Mouse (Mus musculus): ENCODE results near the gene Ak4. TPM values are rescaled to one million over a fixed set of nuclear protein-coding genes. Genes with fewer than 3 reads are reported as not detected.

The Ak4 gene
- polyA plus RNA-seq, 1 experiment from 2014 or later: 8.8 TPM

DNA sequence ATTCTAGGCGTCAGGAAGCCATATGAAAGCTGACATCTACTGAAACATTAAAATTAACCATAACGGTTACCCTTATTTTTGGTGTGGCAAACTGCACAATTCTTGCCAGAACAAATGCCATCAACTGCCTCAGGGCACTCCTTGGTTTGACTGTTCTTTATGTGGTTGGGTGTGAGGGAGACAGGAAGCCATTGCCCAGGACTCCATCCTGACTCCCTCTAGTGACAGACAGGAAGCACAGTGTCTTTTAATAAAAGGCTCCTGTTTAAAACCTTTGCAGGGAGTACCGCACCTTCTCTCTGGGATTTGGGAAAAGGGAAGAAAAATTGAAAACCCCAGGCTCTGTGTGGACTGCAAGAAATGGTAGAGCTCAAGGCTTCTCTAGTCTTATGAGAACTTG, 47.2 kb downstream of the Ak4 start:
- Histone ChIP-seq H3K9ac (replicated peaks; ENCODE audit: low read depth, low read length) (no peak overlapping the region), H3K9me3 (ENCODE audit: control insufficient read depth, low read length) (no peaks in the 10 kb centered on the region), H3K4me1 (replicated peaks; ENCODE audit: control insufficient read depth, insufficient read depth, low read length) (no peaks in the 10 kb centered on the region), H3K27ac (ENCODE audit: low read length) (no peak overlapping the region), H3K27me3 (replicated peaks; ENCODE audit: control insufficient read depth, insufficient read depth, low read length) (no peaks in the 10 kb centered on the region), H3K4me2 (ENCODE audit: low read length) (no peak overlapping the region), H3K36me3 (ENCODE audit: control insufficient read depth, insufficient read depth) (no peaks in the 10 kb centered on the region), H3K4me3 (replicated peaks; ENCODE audit: low read length) (no peak overlapping the region)
- 86% methylated on average over 3 of the region's 3 CpGs for WGBS
- no peak for ATAC-seq

DNA sequence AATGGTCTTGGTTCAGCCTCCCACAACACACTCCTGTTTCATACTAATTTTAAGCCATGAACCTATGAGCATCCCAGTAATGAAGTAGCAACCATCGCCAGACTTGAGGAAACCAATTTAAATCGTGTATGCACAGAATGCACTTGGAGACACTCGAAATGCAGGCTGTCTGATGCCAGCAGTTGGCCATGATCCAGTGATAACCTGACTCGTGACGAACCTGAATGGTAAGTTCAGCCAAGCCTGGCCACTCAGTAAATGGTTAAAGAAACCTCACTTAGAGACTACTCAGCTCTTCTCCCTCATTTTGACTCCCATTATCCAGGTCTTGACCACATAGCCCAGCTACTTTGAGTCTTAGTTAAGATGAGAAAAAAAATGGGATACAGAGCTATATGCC, 50.2 kb downstream of the Ak4 start:
- no peaks in the 10 kb centered on the region for H3K27me3 ChIP-seq (replicated peaks; ENCODE audit: control insufficient read depth, insufficient read depth, low read length)
- no peak for ATAC-seq

DNA sequence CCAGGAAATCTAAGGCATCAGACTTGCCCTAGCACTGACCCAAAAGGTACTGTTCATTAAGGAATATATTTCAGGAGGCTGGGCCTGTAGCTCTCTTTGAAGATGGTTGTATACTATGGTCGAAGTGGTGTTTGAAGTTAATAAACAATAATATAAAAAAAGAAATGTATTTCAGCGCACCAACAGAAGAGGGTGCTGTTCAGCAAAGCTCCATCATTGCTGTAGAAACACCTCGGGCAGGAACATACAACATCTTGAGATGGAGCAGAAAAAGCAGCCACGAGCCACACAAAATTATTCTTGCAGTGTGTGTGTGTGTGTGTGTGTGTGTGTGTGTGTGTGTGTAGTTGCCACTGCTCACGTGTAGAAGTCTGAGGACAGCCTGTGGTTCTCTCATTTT, 51.5 kb downstream of the Ak4 start:
- no peak overlapping the region for H3K4me2 ChIP-seq (ENCODE audit: low read length)
- no peak overlapping the region for H3K9ac ChIP-seq (replicated peaks; ENCODE audit: low read depth, low read length)
- no peak overlapping the region for H3K4me3 ChIP-seq (replicated peaks; ENCODE audit: low read length)
- no peaks in the 10 kb centered on the region for H3K36me3 ChIP-seq (ENCODE audit: control insufficient read depth, insufficient read depth)
- 59% methylated on average over 5 of the region's 5 CpGs for WGBS
- H3K9me3 ChIP-seq (ENCODE audit: control insufficient read depth, low read length): no peaks in the 10 kb centered on the region
- no peaks in the 10 kb centered on the region for H3K27me3 ChIP-seq (replicated peaks; ENCODE audit: control insufficient read depth, insufficient read depth, low read length)
- no peak overlapping the region for H3K27ac ChIP-seq (ENCODE audit: low read length)
- no peak for ATAC-seq
- no peaks in the 10 kb centered on the region for H3K4me1 ChIP-seq (replicated peaks; ENCODE audit: control insufficient read depth, insufficient read depth, low read length)

More for the DNA sequence above, 50.2 kb downstream of the Ak4 start:
- no peaks in the 10 kb centered on the region for H3K9me3 ChIP-seq (ENCODE audit: control insufficient read depth, low read length)
- H3K4me1 ChIP-seq (replicated peaks; ENCODE audit: control insufficient read depth, insufficient read depth, low read length): no peaks in the 10 kb centered on the region
- H3K36me3 ChIP-seq (ENCODE audit: control insufficient read depth, insufficient read depth): no peaks in the 10 kb centered on the region
- no peak overlapping the region for H3K27ac ChIP-seq (ENCODE audit: low read length)
- 50% methylated on average over 5 of the region's 5 CpGs for WGBS
- no peak overlapping the region for H3K4me3 ChIP-seq (replicated peaks; ENCODE audit: low read length)
- H3K4me2 ChIP-seq (ENCODE audit: low read length): no peak overlapping the region
- H3K9ac ChIP-seq (replicated peaks; ENCODE audit: low read depth, low read length): no peak overlapping the region

DNA sequence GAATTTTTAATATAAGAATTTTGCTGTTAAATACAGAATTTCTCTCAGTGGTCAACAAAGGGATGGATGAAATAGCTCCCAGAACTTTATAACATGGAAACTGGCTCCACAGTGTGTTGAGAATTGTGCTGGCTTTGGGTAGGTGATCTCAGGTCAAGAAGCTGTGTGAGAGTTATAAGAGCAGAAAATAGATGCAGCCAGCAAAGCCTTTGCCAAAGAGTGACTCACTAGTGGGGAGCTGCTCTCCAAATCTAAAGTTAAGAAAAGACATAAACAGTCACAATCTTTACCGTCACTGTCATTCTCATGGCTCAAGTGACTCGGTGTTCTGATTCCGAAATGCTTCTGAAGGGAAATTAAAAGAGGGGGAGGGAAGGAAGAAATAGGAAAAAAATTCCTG, 53.7 kb downstream of the Ak4 start:
- H3K27me3 ChIP-seq (replicated peaks; ENCODE audit: control insufficient read depth, insufficient read depth, low read length): no peaks in the 10 kb centered on the region
- WGBS: 94% methylated on average over 3 of the region's 3 CpGs
- no peak for ATAC-seq
- no peak overlapping the region for H3K9ac ChIP-seq (replicated peaks; ENCODE audit: low read depth, low read length)
- no peak overlapping the region for H3K4me3 ChIP-seq (replicated peaks; ENCODE audit: low read length)
- H3K9me3 ChIP-seq (ENCODE audit: control insufficient read depth, low read length): no peaks in the 10 kb centered on the region
- H3K4me1 ChIP-seq (replicated peaks; ENCODE audit: control insufficient read depth, insufficient read depth, low read length): no peaks in the 10 kb centered on the region
- H3K36me3 ChIP-seq (ENCODE audit: control insufficient read depth, insufficient read depth): no peaks in the 10 kb centered on the region
- no peak overlapping the region for H3K4me2 ChIP-seq (ENCODE audit: low read length)
- no peak overlapping the region for H3K27ac ChIP-seq (ENCODE audit: low read length)

DNA sequence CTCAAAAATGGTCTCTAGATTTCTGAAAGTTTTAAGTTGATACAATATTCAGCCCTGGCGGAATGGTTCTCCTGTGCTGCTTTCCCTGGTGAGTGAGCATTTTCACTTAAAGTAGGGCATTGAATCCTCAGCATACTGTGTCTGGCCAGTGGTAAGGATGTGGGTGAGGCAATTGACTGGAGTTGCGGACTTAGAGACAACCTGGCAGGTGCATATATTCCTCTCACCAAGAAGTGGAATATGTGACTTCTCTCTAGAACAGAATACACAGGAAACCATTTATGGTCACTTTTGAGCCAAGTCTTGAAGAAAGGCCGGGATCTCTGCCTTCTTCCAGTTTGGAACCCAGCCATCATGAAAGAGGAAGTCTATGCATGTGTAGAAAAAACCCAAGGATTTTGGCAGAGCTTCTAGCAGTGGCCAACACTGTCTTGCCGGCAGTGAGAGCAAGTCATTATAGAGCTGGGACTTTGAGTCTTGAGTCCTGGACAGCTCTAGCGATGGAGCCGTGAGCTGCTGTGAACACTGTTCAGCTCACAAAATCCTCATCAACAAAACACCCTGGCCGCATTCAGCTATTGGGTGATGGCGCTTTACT, 71.3 kb downstream of the Ak4 start:
- WGBS: 86% methylated on average over 8 of the region's 8 CpGs

DNA sequence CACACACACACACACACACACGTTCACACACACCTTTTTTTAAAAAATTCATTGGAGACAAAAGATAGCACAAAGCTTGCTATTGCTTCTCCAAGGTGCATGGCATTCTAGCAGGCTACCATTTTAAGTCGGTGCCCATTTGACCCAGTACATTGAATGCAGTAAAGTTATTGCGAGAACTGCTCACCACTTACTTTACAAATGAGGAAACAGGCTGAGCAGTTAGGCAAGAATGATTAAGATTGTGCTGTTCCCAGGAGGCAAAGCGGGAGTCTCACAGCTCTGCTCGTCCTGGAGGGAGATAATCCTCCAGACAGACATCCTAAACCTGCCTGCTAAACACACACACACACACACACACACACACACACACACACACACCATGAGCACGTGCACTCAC, 72.6 kb downstream of the Ak4 start:
- Histone ChIP-seq H3K4me1 (replicated peaks; ENCODE audit: control insufficient read depth, insufficient read depth, low read length) (peaks cover 5% of the 10 kb centered on the region), H3K36me3 (ENCODE audit: control insufficient read depth, insufficient read depth) (no peaks in the 10 kb centered on the region), H3K9ac (replicated peaks; ENCODE audit: low read depth, low read length) (no peak overlapping the region), H3K27ac (ENCODE audit: low read length) (no peak overlapping the region), H3K9me3 (ENCODE audit: control insufficient read depth, low read length) (no peaks in the 10 kb centered on the region), H3K27me3 (replicated peaks; ENCODE audit: control insufficient read depth, insufficient read depth, low read length) (peaks cover 7% of the 10 kb centered on the region; the same call in 1 of the 2 replicates), H3K4me3 (replicated peaks; ENCODE audit: low read length) (no peak overlapping the region), H3K4me2 (ENCODE audit: low read length) (no peak overlapping the region)
- 74% methylated on average over 6 of the region's 6 CpGs for WGBS
- no peak for ATAC-seq

More for the DNA sequence above, 71.3 kb downstream of the Ak4 start:
- no peak overlapping the region for H3K9ac ChIP-seq (replicated peaks; ENCODE audit: low read depth, low read length)
- H3K4me3 ChIP-seq (replicated peaks; ENCODE audit: low read length): no peak overlapping the region
- H3K27me3 ChIP-seq (replicated peaks; ENCODE audit: control insufficient read depth, insufficient read depth, low read length): peaks cover 3% of the 10 kb centered on the region; the same call in 1 of the 2 replicates
- no peak overlapping the region for H3K27ac ChIP-seq (ENCODE audit: low read length)
- H3K9me3 ChIP-seq (ENCODE audit: control insufficient read depth, low read length): no peaks in the 10 kb centered on the region
- H3K4me2 ChIP-seq (ENCODE audit: low read length): no peak overlapping the region
- ATAC-seq: no peak
- H3K4me1 ChIP-seq (replicated peaks; ENCODE audit: control insufficient read depth, insufficient read depth, low read length): no peaks in the 10 kb centered on the region
- H3K36me3 ChIP-seq (ENCODE audit: control insufficient read depth, insufficient read depth): no peaks in the 10 kb centered on the region

DNA sequence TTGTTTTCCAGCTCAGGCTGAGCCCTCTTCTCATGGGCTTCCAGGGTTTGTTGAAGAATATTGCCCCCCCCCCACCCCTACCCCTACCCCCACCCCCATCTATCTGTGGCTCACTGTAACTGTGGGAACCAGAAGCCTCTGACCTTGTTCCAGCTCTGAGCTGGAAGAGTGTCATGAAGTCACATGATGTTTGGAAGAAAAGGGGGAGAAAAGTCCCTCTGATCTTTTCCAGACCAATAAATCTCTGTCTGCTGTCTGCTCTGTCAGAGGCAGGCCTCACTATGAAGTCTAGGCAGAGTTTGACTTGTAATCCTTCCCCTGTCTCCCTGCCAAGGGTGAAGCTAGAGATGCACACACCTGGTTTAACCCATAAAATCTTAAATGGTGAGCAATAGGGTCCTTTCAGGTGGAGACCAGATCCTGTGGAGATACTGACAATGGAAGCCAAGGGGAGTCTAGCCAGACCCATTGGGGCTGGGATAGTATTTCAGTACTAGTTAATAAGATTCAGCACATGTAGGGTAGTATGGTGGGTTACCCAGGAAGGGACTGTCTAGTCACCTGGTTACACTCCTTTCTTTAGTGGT, 74.6 kb downstream of the Ak4 start:
- Histone ChIP-seq H3K4me2 (ENCODE audit: low read length) (no peak overlapping the region), H3K4me1 (replicated peaks; ENCODE audit: control insufficient read depth, insufficient read depth, low read length) (peaks cover 11% of the 10 kb centered on the region), H3K27me3 (replicated peaks; ENCODE audit: control insufficient read depth, insufficient read depth, low read length) (peaks cover 19% of the 10 kb centered on the region), H3K9me3 (ENCODE audit: control insufficient read depth, low read length) (no peaks in the 10 kb centered on the region), H3K36me3 (ENCODE audit: control insufficient read depth, insufficient read depth) (no peaks in the 10 kb centered on the region), H3K9ac (replicated peaks; ENCODE audit: low read depth, low read length) (no peak overlapping the region), H3K27ac (ENCODE audit: low read length) (no peak overlapping the region), H3K4me3 (replicated peaks; ENCODE audit: low read length) (no peak overlapping the region)
- no peak for ATAC-seq

DNA sequence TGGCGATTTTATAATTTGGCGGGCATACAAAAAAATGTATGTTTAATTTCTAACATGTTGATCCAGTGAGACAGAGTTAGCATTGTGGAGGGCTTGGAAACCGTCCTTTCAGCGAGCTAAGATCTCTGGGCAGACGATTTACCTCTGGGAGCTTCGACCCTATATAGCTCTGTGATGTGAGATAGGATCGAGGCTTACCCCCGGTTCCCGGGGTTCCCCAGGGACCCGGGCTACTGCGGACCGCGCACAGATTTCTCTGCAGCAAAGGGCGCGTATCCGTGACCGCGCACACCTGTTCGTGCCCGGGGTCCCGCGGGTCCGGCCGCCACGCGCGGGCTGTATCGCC, 77.1 kb downstream of the Ak4 start:
- WGBS: under 1% methylated on average over 28 of the region's 28 CpGs
- peak; percentile 61 for ATAC-seq
- peak overlapping the region; percentile 55 for H3K9ac ChIP-seq (replicated peaks; ENCODE audit: low read depth, low read length)
- H3K27ac ChIP-seq (ENCODE audit: low read length): no peak overlapping the region
- peak overlapping the region; percentile 69 for H3K4me3 ChIP-seq (replicated peaks; ENCODE audit: low read length)
- H3K9me3 ChIP-seq (ENCODE audit: control insufficient read depth, low read length): no peaks in the 10 kb centered on the region
- peak overlapping the region; percentile 100 for H3K4me2 ChIP-seq (ENCODE audit: low read length)
- peaks cover 11% of the 10 kb centered on the region for H3K4me1 ChIP-seq (replicated peaks; ENCODE audit: control insufficient read depth, insufficient read depth, low read length)
- H3K27me3 ChIP-seq (replicated peaks; ENCODE audit: control insufficient read depth, insufficient read depth, low read length): peaks cover 19% of the 10 kb centered on the region
- H3K36me3 ChIP-seq (ENCODE audit: control insufficient read depth, insufficient read depth): no peaks in the 10 kb centered on the region

DNA sequence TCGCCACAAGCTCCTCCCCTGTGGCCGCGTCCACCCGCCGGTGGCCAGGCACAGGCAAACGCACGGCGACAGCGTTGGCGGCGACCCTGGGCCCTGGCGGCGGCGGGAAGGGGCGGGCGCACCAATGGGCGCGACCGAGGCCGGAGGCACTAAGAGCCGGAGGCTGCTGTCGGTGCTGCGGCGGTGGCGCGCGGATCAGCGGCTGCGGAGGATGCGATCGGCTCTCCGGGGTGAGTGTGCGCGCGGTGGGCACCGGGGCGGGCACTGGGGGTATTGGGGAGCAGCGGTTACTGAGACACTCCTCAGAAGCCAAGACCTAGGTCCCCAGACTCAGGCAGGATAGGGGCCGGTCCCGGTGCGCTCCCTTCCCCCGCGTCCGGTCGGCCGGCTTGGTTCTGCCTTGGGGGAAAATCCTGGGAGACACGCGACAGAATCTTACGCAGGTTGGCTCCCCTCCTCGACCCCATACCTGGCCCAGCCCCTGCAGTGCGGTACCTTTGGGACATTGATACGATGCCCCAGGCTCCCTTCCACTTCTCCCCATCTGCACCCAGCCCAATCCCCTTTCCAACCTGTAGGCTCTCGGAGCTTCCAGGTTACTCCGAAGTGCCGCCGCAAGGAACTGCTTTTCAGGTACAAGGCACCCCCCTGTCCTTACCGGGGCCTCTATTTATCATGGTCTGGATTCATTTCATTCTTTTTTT, 77.6 kb downstream of the Ak4 start, which contains the start of gene Dnajc6:
Gene Dnajc6, plus strand, starts transcription at position 115 of the 704 bp plus-strand sequence.
- Histone ChIP-seq H3K27ac (ENCODE audit: low read length) (no peak within 1 kb of the TSS), H3K36me3 (ENCODE audit: control insufficient read depth, insufficient read depth) (no peaks in the 10 kb centered on the region), H3K4me1 (replicated peaks; ENCODE audit: control insufficient read depth, insufficient read depth, low read length) (peaks cover 11% of the 10 kb centered on the region), H3K9ac (replicated peaks; ENCODE audit: low read depth, low read length) (peak within 1 kb of the TSS; percentile 55), H3K27me3 (replicated peaks; ENCODE audit: control insufficient read depth, insufficient read depth, low read length) (peaks cover 19% of the 10 kb centered on the region), H3K4me2 (ENCODE audit: low read length) (peak within 1 kb of the TSS; percentile 100), H3K4me3 (replicated peaks; ENCODE audit: low read length) (peak within 1 kb of the TSS; percentile 69), H3K9me3 (ENCODE audit: control insufficient read depth, low read length) (no peaks in the 10 kb centered on the region)
- ATAC-seq: peak; percentile 85
- under 1% methylated on average over 57 of the region's 57 CpGs for WGBS
